Mouse (Mus musculus) erythroblast, embryonic 14.5 days (primary cell): ENCODE data around the gene Arsa.

ENCODE experiments used
- GATA1 ChIP-seq: IDR thresholded peaks from 2 replicates; pipeline ENCODE4 v1.6.1; 2012; ENCODE audit warnings: low read length, inconsistent platforms, mixed read lengths
- TAL1 ChIP-seq: IDR thresholded peaks from 3 replicates; pipeline ENCODE4 v1.6.1; 2012; ENCODE audit warnings: low read length, inconsistent platforms, mixed read lengths

DNA sequence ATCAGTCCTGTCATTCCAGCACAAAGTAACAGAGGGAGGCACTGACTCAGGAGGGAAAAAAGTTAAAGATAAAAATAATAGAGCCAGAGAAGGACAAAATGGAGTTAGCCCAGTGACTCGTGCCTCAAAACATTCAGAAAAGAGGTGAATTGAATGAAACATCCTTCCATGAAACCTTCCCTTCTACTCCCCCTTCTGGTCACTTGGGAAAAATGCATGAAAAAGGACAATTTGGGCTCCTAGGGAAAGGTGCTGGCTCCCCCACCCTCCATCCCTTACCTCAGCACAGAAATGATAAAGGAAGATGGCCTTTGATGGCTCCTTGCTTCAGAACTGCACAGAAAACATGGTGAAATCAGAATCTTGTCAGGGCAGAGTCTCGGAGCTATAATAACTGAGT is 8.6 kb downstream of the Arsa start:
- TF ChIP-seq GATA1 (no peak), TAL1 (no peak)
